Mouse (Mus musculus) B cell, adult (primary cell): ENCODE results near the gene Hbq1a. TPM values are rescaled to one million over a fixed set of nuclear protein-coding genes. Genes with fewer than 3 reads are reported as not detected.

Source experiments
- total RNA-seq: library from RNA; stranded (reverse); gene quantifications from 4 replicates; pipeline ENCODE4 v1.2.4, GENCODE M21; 2023; ENCODE audit not compliant: inconsistent age

The Hbq1a gene
- not detected in 4 replicates for total RNA-seq

GRCm38 (mm10) chr11:32299865-32300264 lies at the start of gene Hbq1a:
TSS of gene Hbq1a (plus strand) at chr11:32300069.

GRCm38 (mm10) chr11:32267188-32267884 lies 32.5 kb upstream of the Hbq1a start, which contains the start of gene Nprl3:
TSS of gene Nprl3 (minus strand) at chr11:32267707.

GRCm38 (mm10) chr11:32276347-32276746 lies 23.5 kb upstream of the Hbq1a start, which contains the start of gene Hba-x:
TSS of gene Hba-x (plus strand) at chr11:32276400.

GRCm38 (mm10) chr11:32283091-32283777 lies 16.6 kb upstream of the Hbq1a start, which contains the start of gene Hba-a1:
TSS of gene Hba-a1 (plus strand) at chr11:32283511.

GRCm38 (mm10) chr11:32286695-32287492 lies 13.0 kb upstream of the Hbq1a start, which contains the start of gene Hbq1b:
TSS of gene Hbq1b (plus strand) at chr11:32286965.

GRCm38 (mm10) chr11:32296203-32296602 lies 3.7 kb upstream of the Hbq1a start, which contains the start of gene Hba-a2:
TSS of gene Hba-a2 (plus strand) at chr11:32296489.

GRCm38 (mm10) chr11:32347607-32348432 lies 48.0 kb downstream of the Hbq1a start, which contains the start of gene Sh3pxd2b:
TSS of gene Sh3pxd2b (plus strand) at chr11:32347820.

Other genes with a start within 250 kb of the Hbq1a start
- 27.7 to 39.1 TPM (median 30.8 TPM) in 4 replicates for gene Il9r, start 99.8 kb upstream of the Hbq1a start, total RNA-seq
- 21.3 to 25.7 TPM (median 23.2 TPM) in 4 replicates for gene Snrnp25, start 94.7 kb upstream of the Hbq1a start, total RNA-seq
- 7.3 to 11.0 TPM (median 8.1 TPM) in 4 replicates for gene Rhbdf1, start 77.8 kb upstream of the Hbq1a start, total RNA-seq
- 21.8 to 27.2 TPM (median 23.3 TPM) in 4 replicates for gene Mpg, start 73.6 kb upstream of the Hbq1a start, total RNA-seq
- 57.0 to 64.7 TPM (median 60.1 TPM) in 4 replicates for gene Nprl3, start 32.4 kb upstream of the Hbq1a start, total RNA-seq
- gene Hba-x, start 23.7 kb upstream of the Hbq1a start, total RNA-seq = not detected in 4 replicates
- gene Hba-a1, start 16.6 kb upstream of the Hbq1a start, total RNA-seq = 12.5 to 42.5 TPM (median 25.1 TPM) in 4 replicates
- not detected in 4 replicates for gene Hbq1b, start 13.1 kb upstream of the Hbq1a start, total RNA-seq
- 5.9 to 19.6 TPM (median 13.7 TPM) in 4 replicates for gene Hba-a2, start 3.6 kb upstream of the Hbq1a start, total RNA-seq
- gene Sh3pxd2b, start 47.8 kb downstream of the Hbq1a start, total RNA-seq = 0.10 to 0.12 TPM in 2 of 4 replicates, not detected in the others
- 3.3 to 6.3 TPM (median 5.3 TPM) in 4 replicates for gene Ubtd2, start 155.3 kb downstream of the Hbq1a start, total RNA-seq
- gene Efcab9, start 232.0 kb downstream of the Hbq1a start, total RNA-seq = 3.2 to 4.2 TPM (median 3.9 TPM) in 3 of 4 replicates, not detected in the other
- gene Stk10, start 233.2 kb downstream of the Hbq1a start, total RNA-seq = 231 to 239 TPM (median 236 TPM) in 4 replicates